Mouse (Mus musculus) cortical plate, adult 2 months (tissue): ENCODE data around the gene Lcp2.

Experiments
- CTCF ChIP-seq: fragments of 200-500 bp; IDR thresholded peaks from 2 replicates; pipeline ENCODE4 v1.5.1; 2011; ENCODE audit warnings: mild to moderate bottlenecking, control low read depth, low read length; ENCODE audit not compliant: insufficient read depth; ENCODE audit errors: extremely low read depth
- POLR2A ChIP-seq: fragments of 200-500 bp; IDR thresholded peaks from 2 replicates; pipeline ENCODE4 v1.6.1; 2011; ENCODE audit warnings: mild to moderate bottlenecking, low read length, control low read depth; ENCODE audit not compliant: insufficient read depth; ENCODE audit errors: extremely low read depth

DNA sequence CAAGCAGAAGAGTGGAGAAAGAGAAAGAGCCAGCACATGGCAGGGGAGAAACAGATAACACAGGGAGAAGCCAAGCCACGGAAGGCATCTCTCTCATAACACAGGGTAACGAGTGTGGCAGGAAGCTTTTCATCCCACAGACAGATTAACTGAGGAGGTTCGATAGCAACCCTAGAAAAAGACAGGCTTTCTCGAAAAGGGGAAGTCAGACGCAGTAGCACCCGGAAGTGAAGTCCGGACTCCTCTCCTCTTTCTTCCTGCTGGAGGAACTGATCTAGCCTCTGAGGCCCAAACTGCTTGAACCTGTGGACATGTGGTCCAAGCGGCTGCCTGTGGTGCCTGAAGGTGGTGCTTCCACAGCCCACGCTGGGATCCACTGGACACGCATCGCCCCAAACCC is 38.5 kb upstream of the Lcp2 start:
- TF ChIP-seq POLR2A (no peak), CTCF (no peak)
